Mouse (Mus musculus) embryo, embryonic 10 days (tissue): ENCODE results near the gene Ppm1h.

Experiments
- DNase-seq: peaks from one replicate; pipeline ENCODE4 v3.0.0-alpha.2; 2015; ENCODE audit warnings: low spot score

Ppm1h gene

GRCm38 (mm10) chr10:122815094-122815493, 136.5 kb downstream of the Ppm1h start:
- no peak for DNase-seq

- DNase-seq: no peak
Observed at GRCm38 (mm10) chr10:122817741-122818140, 139.2 kb downstream of the Ppm1h start.

GRCm38 (mm10) chr10:122819808-122820207, 141.2 kb downstream of the Ppm1h start:
- DNase-seq: no peak

GRCm38 (mm10) chr10:122821549-122821948, 143.0 kb downstream of the Ppm1h start:
- no peak for DNase-seq

- DNase-seq: peak; percentile 32
Observed at GRCm38 (mm10) chr10:122823642-122824041, 145.1 kb downstream of the Ppm1h start.

- DNase-seq: no peak
Observed at GRCm38 (mm10) chr10:122826696-122827331, 148.3 kb downstream of the Ppm1h start.

- no peak for DNase-seq
Observed at GRCm38 (mm10) chr10:122827719-122828414, 149.3 kb downstream of the Ppm1h start.

GRCm38 (mm10) chr10:122829801-122830217, 151.2 kb downstream of the Ppm1h start:
- no peak for DNase-seq

GRCm38 (mm10) chr10:122830638-122831037, 152.1 kb downstream of the Ppm1h start:
- DNase-seq: no peak

GRCm38 (mm10) chr10:122842014-122842413, 163.5 kb downstream of the Ppm1h start:
- no peak for DNase-seq

GRCm38 (mm10) chr10:122842961-122843360, 164.4 kb downstream of the Ppm1h start:
- DNase-seq: no peak

- no peak for DNase-seq
Observed at GRCm38 (mm10) chr10:122845471-122845870, 166.9 kb downstream of the Ppm1h start.

GRCm38 (mm10) chr10:122846476-122846875, 167.9 kb downstream of the Ppm1h start:
- no peak for DNase-seq

- DNase-seq: no peak
Observed at GRCm38 (mm10) chr10:122848020-122848457, 169.5 kb downstream of the Ppm1h start.

GRCm38 (mm10) chr10:122851267-122852160, 173.0 kb downstream of the Ppm1h start:
- DNase-seq: no peak

GRCm38 (mm10) chr10:122854571-122854970, 176.0 kb downstream of the Ppm1h start:
- no peak for DNase-seq

- no peak for DNase-seq
Observed at GRCm38 (mm10) chr10:122855149-122855548, 176.6 kb downstream of the Ppm1h start.

GRCm38 (mm10) chr10:122856040-122856764, 177.6 kb downstream of the Ppm1h start:
- DNase-seq: no peak

- no peak for DNase-seq
Observed at GRCm38 (mm10) chr10:122857155-122857554, 178.6 kb downstream of the Ppm1h start.

GRCm38 (mm10) chr10:122858904-122859641, 180.5 kb downstream of the Ppm1h start:
- DNase-seq: no peak

GRCm38 (mm10) chr10:122859642-122859997, 181.1 kb downstream of the Ppm1h start:
- DNase-seq: no peak
